Mouse (Mus musculus) ES-Bruce4 (cell line): ENCODE measurements at regions not wholly inside any gene's neighbourhood (a gene's known extent, or its start where the extent isn't known, plus 50 kb on each side); places are given as distances from the start of the nearest gene placed in this dataset.

Source experiments
- CTCF ChIP-seq: IDR thresholded peaks from one replicate; pipeline ENCODE4 v1.8.1; 2011; ENCODE audit warnings: low read depth, low read length
- POLR2A ChIP-seq: IDR thresholded peaks from one replicate; pipeline ENCODE4 v1.8.1; 2011; ENCODE audit warnings: low read length; ENCODE audit not compliant: insufficient read depth

GRCm38 (mm10) chr12:118677989-118678388 lies 168.1 kb upstream of the Sp8 start:
- no peak for TF ChIP-seq CTCF
- TF ChIP-seq POLR2A, result no peak
